Mouse (Mus musculus) yolk sac, embryonic 10.5 days (tissue): Measurements from ENCODE around the gene Sypl2.
A peak's percentile ranks its signal among the peaks of the same experiment; 100 is the strongest.

Experiments used
- DNase-seq: peaks from one replicate; pipeline ENCODE4 v3.0.0-alpha.2; 2017; ENCODE audit warnings: low spot score

Gene Sypl2

DNA sequence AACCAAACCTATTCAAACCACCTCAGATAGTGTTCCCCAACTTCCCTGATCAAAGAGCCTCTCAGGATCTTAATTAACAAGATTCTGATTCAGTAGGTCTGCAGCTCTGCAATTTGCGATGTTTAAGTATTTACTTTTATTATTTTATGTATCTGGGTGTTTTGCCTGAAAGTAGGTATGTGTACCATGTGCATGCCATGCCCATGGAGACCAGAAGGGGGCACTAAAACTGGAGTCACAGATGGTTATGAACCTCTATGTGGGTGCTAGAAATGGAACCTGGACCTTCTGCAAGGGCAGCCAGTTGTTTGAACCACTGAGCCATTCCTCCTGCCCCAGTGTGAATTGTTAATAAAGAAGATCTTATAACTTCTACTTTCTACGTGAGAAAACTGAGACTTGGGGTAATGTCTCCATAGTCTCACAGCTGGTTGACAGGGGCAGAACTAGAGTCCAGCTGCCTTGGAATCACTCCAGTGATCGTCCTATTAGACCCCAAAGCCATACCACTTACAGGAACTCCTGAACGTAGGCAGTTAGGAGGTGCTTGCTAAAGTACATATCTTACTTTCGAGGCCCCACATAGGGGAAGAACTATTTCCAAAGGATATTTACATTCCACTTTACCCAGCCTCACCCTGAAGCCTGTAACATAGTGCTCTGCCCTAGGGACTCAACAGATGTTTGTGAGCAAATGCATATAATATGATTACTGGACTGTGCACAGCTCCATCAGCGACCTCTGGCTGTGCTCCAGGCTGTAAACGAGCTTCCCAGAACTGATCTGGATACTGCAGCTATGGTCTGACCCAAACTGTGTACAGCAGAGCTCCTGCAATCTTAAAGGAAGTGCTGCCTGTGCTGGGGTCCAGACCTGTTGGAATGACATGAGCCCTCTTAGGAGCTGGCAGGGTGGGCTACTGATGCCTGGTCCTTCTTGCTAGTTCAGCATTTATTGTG lies 47.4 kb downstream of the Sypl2 start:
- no peak for DNase-seq

GRCm38 (mm10) chr3:108174672-108175531 lies 51.5 kb downstream of the Sypl2 start:
- DNase-seq = no peak

DNA sequence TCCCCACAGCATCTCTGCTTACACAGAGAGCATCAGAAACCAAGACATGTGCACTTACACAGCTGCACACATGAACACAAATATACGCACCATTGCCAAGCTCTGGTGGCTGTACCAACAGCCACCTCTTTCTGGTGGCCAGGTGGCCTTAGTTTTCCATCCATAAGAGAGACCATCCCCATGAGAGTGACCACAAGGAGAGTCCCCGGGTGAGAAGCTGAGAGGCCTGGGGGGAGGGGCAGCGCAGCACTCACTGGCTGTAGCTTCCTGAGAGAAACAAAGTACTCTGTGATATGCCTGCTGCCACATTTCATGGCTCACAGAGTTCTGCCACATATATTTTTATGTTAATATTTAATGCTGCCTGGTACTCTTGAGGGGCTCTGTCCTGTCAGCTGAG lies 57.2 kb downstream of the Sypl2 start:
- DNase-seq = no peak

- no peak for DNase-seq
Measured at GRCm38 (mm10) chr3:108167499-108167898, 58.9 kb downstream of the Sypl2 start.

DNA sequence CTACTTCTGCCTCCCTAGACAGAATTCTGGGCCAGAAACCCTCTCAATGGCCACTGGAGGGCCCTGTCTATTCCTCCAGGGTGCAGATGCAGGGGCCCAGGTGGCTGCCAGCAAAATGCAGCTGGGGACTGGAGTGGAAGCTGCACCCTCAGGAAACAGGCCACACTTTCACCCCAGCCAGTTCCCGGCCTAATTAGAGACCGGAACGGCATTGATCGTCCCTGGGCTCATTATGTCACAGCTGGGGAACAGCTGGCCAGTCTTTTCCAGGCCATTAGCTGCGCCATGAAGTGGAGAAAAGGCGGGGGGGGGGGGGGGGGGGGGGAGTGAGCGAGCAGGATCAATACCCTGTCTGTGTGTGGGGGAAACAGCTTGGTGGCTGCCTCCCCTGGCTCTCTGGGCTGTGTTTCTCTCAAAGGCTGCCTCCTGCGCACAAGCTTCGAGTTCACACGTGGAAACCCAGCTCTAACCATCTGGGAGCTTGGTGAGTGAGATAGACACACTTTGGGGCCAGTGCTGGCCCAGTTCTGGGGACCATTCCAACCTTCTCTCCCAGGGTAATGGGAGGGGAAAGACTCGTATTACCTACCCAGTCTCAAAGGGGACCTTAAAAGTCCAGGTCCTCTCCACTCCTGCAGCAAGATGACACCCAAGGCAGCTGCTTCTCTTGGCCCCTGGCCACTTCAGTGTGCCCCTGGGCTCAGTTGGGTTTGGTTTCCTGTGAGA lies 59.8 kb downstream of the Sypl2 start:
- peak; percentile 17 for DNase-seq

DNA sequence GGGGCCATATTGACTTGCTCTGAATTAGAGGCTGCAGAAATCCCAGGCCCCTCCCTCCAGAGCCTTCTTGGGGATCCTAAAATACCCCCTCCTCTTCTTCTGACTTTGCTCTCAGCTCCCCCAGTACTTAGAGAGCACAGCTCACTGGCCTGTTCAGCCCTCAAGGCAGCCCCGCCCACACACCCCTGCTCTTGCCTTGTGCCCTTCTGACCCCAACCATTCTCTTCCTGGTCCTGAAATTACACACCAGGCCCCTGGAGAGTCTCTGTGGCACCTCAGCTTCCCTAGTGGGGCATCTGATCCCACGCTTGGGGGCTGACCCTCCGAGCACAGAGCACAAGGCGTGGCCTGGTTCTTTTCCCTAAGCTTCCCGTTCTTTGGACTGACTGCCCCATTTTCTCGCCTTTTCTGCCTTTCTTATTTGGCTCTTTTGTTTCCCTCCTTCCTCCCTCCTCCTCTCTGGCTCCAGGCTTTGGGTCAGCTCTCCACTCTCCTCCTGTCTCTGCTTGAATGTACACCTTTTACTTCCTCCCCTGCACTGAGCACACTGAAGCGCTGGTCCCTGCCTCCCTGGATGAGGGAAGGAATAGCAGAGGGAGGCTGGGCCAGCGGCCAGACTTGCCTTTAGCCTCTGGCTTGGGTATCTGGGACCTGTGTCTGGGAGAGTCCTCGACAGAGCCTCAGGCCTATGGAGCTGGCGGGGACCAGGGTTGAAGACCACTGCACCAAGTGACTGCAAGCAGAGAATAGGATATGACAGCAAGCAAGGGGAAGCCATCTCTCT lies 60.7 kb downstream of the Sypl2 start:
- no peak for DNase-seq

- DNase-seq = peak; percentile 61
Measured at GRCm38 (mm10) chr3:108164807-108165206, 61.6 kb downstream of the Sypl2 start.

- no peak for DNase-seq
Measured at GRCm38 (mm10) chr3:108164091-108164490, 62.4 kb downstream of the Sypl2 start.
